Mouse (Mus musculus) limb, embryonic 10.5 days (tissue): Measurements from ENCODE around the gene Insyn1. TPM values are rescaled to one million over a fixed set of nuclear protein-coding genes. Genes with fewer than 3 reads are reported as not detected.

ENCODE experiments used
- DNase-seq: peaks from one replicate; pipeline ENCODE4 v3.0.0-alpha.2; 2017; ENCODE audit warnings: low spot score
- H3K27ac ChIP-seq: fragments of 300-500 bp; sonication (generic); 2 replicates; pipeline ENCODE4 v1.5.1; 2016; ENCODE audit warnings: mild to moderate bottlenecking
- H3K27me3 ChIP-seq: fragments of 300-500 bp; sonication (generic); 2 replicates; pipeline ENCODE4 v1.6.1; 2016; ENCODE audit warnings: low read depth, mild to moderate bottlenecking; ENCODE audit not compliant: poor library complexity, severe bottlenecking
- H3K36me3 ChIP-seq: fragments of 300-500 bp; sonication (generic); 2 replicates; pipeline ENCODE4 v1.6.1; 2016; ENCODE audit warnings: mild to moderate bottlenecking, moderate library complexity
- H3K4me1 ChIP-seq: fragments of 300-500 bp; sonication (generic); 2 replicates; pipeline ENCODE4 v1.6.1; 2016
- H3K4me3 ChIP-seq: fragments of 300-500 bp; sonication (generic); 2 replicates; pipeline ENCODE4 v1.5.1; 2016; ENCODE audit warnings: mild to moderate bottlenecking, moderate library complexity
- H3K9me3 ChIP-seq: fragments of 300-500 bp; sonication (generic); replicated peaks from 2 replicates; pipeline ENCODE4 v1.6.1; 2016; ENCODE audit warnings: mild to moderate bottlenecking
- WGBS: fragments of 180-500 bp; shearing (Covaris S2); methylation state at CpG from one replicate; pipeline ENCODE4 v1.1.7; 2016; 5-methylcytosine and 5-hydroxymethylcytosine counted together
- polyA plus RNA-seq: library from polyadenylated mRNA; unstranded; fragments of >200 nt; fragmentation: Nextera tagmentation; extraction: Ambion mirVana; gene quantifications from 2 replicates; pipeline ENCODE4 v1.2.1, GENCODE M21; 2016

Insyn1 gene
- polyA plus RNA-seq, 1 experiment from 2014 or later = 1.2 TPM

DNA sequence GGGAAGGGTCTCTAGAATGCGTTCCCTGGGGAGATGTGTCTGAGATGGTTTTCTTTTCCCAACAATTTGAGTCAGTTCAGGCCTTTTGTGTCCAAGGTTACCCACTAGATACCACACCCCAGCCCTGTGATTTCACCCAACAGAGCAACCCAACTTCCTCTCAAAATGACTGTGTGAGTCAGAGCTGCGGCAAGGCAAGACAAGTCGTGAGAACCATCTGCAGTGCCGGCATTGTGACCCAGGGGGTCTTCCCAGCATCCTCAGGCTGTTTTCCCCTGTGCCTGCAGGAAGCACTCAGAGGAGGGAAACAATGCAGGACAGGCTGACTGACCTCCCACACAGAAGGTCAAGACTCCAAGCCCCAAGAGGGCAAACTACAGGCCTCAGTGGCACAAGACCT lies 60.5 kb downstream of the Insyn1 start:
- Histone ChIP-seq H3K4me1 (peaks cover 38% of the 10 kb centered on the region), H3K9me3 (no peaks in the 10 kb centered on the region), H3K27ac (no peak overlapping the region), H3K27me3 (no peaks in the 10 kb centered on the region), H3K36me3 (peaks cover 12% of the 10 kb centered on the region; the same call in 1 of the 2 replicates), H3K4me3 (no peak overlapping the region)
- 51% methylated on average over 4 of the region's 4 CpGs for WGBS
- no peak for DNase-seq

Other genes with a start within 250 kb of the Insyn1 start
- gene Pml, start 238.8 kb upstream of the Insyn1 start, polyA plus RNA-seq = 20.5 and 21.0 TPM in 2 replicates
- 21.8 and 26.1 TPM in 2 replicates for gene Stoml1, start 235.4 kb upstream of the Insyn1 start, polyA plus RNA-seq
- 6.0 and 12.9 TPM in 2 replicates for gene Loxl1, start 175.4 kb upstream of the Insyn1 start, polyA plus RNA-seq
- not detected in 2 replicates for gene Tbc1d21, start 118.1 kb upstream of the Insyn1 start, polyA plus RNA-seq
- 57.0 and 64.8 TPM in 2 replicates for gene Cd276, start 66.8 kb downstream of the Insyn1 start, polyA plus RNA-seq
- 50.4 and 50.5 TPM in 2 replicates for gene Nptn, start 93.6 kb downstream of the Insyn1 start, polyA plus RNA-seq